Mouse (Mus musculus) embryonic facial prominence, embryonic 14.5 days (tissue): Measurements from ENCODE around the gene Bbip1. TPM values are rescaled to one million over a fixed set of nuclear protein-coding genes. Genes with fewer than 3 reads are reported as not detected.

Experiments used
- ATAC-seq: fragments of 200-750 bp; cut with Nextera tagmentation; 2 replicates; pipeline ENCODE4 v1.8.0; 2017; ENCODE audit warnings: low read depth, moderate number of reproducible peaks, moderate TSS enrichment
- DNase-seq: peaks from one replicate; pipeline ENCODE4 v3.0.0-alpha.2; 2015; ENCODE audit warnings: low spot score
- H3K27ac ChIP-seq: fragments of 300-500 bp; sonication (generic); replicated peaks from 2 replicates; pipeline ENCODE4 v1.5.1; 2014; ENCODE audit warnings: low read depth, mild to moderate bottlenecking, low read length, moderate library complexity
- H3K27me3 ChIP-seq: fragments of 300-500 bp; sonication (generic); replicated peaks from 2 replicates; pipeline ENCODE4 v1.6.1; 2014; ENCODE audit warnings: low read length; ENCODE audit not compliant: control insufficient read depth, insufficient read depth
- H3K36me3 ChIP-seq: fragments of 300-500 bp; sonication (generic); 2 replicates; pipeline ENCODE4 v1.6.1; 2014; ENCODE audit warnings: low read length, mixed read lengths; ENCODE audit not compliant: control insufficient read depth, insufficient read depth
- H3K4me1 ChIP-seq: fragments of 300-500 bp; sonication (generic); 2 replicates; pipeline ENCODE4 v1.6.1; 2014; ENCODE audit warnings: antibody characterized with exemption, low read length; ENCODE audit not compliant: control insufficient read depth, insufficient read depth
- H3K4me2 ChIP-seq: fragments of 300-500 bp; sonication (generic); 2 replicates; pipeline ENCODE4 v1.6.1; 2014; ENCODE audit warnings: low read depth, mild to moderate bottlenecking, low read length, moderate library complexity, mixed read lengths
- H3K4me3 ChIP-seq: fragments of 300-500 bp; sonication (generic); 2 replicates; pipeline ENCODE4 v1.5.1; 2014; ENCODE audit warnings: low read depth, mild to moderate bottlenecking, low read length
- H3K9ac ChIP-seq: fragments of 300-500 bp; sonication (generic); 2 replicates; pipeline ENCODE4 v1.6.1; 2014; ENCODE audit warnings: low read depth, mild to moderate bottlenecking, low read length, moderate library complexity, mixed read lengths
- H3K9me3 ChIP-seq: fragments of 300-500 bp; sonication (generic); 2 replicates; pipeline ENCODE4 v1.6.1; 2016; ENCODE audit warnings: low read length; ENCODE audit not compliant: control insufficient read depth
- WGBS: fragments of 180-500 bp; shearing (Covaris S2); extraction: QIAGEN DNeasy Blood & Tissue Kit; methylation state at CpG from one replicate; pipeline ENCODE4 v1.1.7; 2014; 5-methylcytosine and 5-hydroxymethylcytosine counted together
- polyA plus RNA-seq: library from polyadenylated mRNA; unstranded; fragments of >200 nt; fragmentation: Nextera tagmentation; extraction: Ambion mirVana; gene quantifications from 2 replicates; pipeline ENCODE4 v1.2.1, GENCODE M21; 2014

Bbip1 gene
- polyA plus RNA-seq, 1 experiment from 2014 or later = 93.6 TPM

DNA sequence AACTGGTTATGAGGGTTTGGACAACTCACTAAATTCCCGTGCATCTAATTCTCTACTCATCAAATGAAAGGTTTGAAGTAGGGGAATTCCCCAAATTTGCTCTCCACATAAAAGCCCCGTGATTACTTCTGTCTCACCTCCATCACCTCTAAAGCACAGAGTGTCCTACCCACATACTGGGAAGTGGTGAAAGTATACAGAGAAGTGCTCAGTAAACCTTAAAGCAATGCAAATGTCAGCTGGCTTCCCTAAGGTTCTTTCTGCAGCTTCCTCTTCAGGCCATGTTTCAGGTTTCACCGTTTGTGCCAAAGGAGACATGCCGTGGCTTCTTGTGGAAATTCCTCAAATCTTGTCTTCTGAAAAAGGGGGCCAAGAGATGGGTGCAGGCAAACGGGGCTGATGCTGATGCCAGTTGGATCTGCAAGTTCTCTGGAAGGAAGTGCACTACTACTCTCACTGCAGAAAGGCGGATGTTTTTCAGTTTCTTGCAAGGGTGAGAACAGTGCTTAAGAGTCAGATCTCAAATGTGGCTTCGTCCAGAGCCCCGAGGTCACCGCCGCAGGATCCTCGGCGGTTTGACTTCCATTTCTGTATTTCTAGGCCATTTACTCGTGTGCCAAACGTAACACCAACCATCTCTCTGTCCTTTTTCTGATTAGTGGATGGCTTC is 44.4 kb downstream of the Bbip1 start:
- ATAC-seq = no peak
- H3K4me2 ChIP-seq = no peak overlapping the region
- H3K27ac ChIP-seq = no peak overlapping the region
- no peaks in the 10 kb centered on the region for H3K9me3 ChIP-seq
- H3K36me3 ChIP-seq = no peaks in the 10 kb centered on the region
- no peak overlapping the region for H3K4me3 ChIP-seq
- 75% methylated on average over 14 of the region's 14 CpGs for WGBS
- no peak overlapping the region for H3K9ac ChIP-seq
- peaks cover 26% of the 10 kb centered on the region for H3K4me1 ChIP-seq
- H3K27me3 ChIP-seq = no peaks in the 10 kb centered on the region
- DNase-seq = no peak

DNA sequence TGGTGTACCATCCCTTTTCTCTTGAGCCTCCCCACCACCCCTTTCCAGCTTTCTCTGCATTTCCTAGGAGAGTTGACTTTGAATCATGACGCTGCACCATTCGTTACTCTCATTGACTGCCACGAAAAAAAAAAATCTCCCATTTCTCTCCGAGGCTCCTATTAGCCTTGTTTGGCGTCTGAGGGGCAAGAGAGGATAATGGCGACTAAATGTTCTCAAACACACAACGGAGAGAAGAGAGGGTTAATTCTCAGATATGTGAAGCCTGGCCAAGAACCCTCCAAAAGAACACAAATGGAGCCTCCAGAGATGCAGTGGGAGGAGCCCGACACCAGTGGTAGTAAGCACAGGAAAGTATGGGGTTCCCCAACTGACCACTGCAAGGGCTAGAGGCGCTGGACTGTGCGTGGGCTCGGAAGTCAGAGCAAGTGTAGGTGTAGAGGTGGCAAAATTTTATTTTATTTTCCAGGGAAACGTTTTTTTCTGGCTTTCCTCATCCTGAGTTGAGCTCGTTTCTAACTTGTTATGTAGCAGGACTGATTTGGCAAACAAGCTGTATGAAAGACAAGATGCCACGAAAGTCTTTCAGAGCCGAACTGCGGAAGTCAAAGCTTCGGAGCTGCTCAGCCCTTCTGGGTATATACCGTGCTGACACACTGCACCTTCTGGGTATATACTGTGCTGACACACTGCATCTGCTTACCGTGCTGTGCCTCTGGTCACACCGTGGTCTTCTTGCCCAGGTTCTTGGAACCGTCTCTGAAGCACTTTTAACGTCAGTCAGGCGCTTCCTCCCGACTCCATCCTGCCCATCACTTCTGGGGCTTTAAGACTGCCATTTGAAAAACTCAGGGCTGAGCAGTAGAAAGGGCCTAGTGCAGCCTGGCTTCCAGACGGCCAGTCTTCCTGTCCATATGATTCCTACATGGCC is 45.2 kb downstream of the Bbip1 start:
- Histone ChIP-seq H3K27ac (no peak overlapping the region), H3K4me1 (peaks cover 30% of the 10 kb centered on the region), H3K9me3 (no peaks in the 10 kb centered on the region), H3K4me3 (no peak overlapping the region), H3K4me2 (no peak overlapping the region), H3K36me3 (no peaks in the 10 kb centered on the region), H3K9ac (no peak overlapping the region), H3K27me3 (no peaks in the 10 kb centered on the region)
- WGBS = 79% methylated on average over 25 of the region's 25 CpGs
- DNase-seq = no peak
- no peak for ATAC-seq

DNA sequence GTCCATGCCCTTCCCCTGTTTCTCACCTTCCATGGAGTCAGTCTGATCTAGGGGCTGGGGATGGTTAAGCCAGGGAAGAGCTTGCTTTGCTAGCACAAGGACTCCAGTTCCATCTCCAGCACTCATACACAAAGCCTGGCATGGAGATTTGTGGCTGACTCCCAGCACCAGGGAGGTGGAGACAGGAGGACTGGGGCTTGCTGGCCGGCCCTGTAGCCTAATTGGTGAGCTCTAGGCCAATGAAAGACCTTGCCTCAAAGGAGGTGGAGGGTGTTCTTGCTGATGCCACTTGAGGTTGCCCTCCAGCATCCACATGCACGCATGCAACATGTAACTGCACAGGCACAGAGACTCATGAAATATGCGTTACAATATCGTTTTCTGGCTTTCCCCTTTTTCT is 45.9 kb downstream of the Bbip1 start:
- no peaks in the 10 kb centered on the region for H3K27me3 ChIP-seq
- peak overlapping the region; percentile 61 for H3K27ac ChIP-seq
- H3K4me3 ChIP-seq = no peak overlapping the region
- 70% methylated on average over 4 of the region's 4 CpGs for WGBS
- H3K4me1 ChIP-seq = peaks cover 38% of the 10 kb centered on the region
- no peaks in the 10 kb centered on the region for H3K9me3 ChIP-seq
- no peak overlapping the region for H3K9ac ChIP-seq
- no peaks in the 10 kb centered on the region for H3K36me3 ChIP-seq
- no peak overlapping the region for H3K4me2 ChIP-seq
- ATAC-seq (no peak), DNase-seq (no peak)

DNA sequence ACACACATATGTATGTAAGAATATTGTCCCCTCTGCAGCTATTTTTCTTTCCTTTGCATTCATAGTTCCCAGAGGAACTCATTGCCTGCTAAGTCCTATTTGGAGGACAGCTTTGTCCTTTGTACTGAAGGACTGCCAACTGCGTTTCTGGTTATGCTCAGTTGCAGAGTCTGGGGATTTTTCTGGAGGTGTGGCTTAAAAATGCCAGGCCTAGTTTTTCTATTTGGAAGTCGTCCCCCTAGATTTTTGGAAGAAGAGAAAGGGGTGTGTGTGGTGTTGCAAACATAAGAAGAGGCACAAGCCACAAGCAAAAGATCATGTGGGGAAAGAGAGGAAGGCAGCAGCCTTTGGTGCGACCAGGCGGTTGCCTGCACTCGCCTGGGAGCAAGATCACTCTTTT is 46.4 kb downstream of the Bbip1 start:
- Histone ChIP-seq H3K4me1 (peaks cover 42% of the 10 kb centered on the region), H3K36me3 (no peaks in the 10 kb centered on the region), H3K4me2 (no peak overlapping the region), H3K27me3 (no peaks in the 10 kb centered on the region), H3K9me3 (no peaks in the 10 kb centered on the region), H3K27ac (peak overlapping the region; percentile 61), H3K9ac (no peak overlapping the region), H3K4me3 (no peak overlapping the region)
- ATAC-seq (no peak), DNase-seq (peak; percentile 51)
- 62% methylated on average over 5 of the region's 5 CpGs for WGBS

DNA sequence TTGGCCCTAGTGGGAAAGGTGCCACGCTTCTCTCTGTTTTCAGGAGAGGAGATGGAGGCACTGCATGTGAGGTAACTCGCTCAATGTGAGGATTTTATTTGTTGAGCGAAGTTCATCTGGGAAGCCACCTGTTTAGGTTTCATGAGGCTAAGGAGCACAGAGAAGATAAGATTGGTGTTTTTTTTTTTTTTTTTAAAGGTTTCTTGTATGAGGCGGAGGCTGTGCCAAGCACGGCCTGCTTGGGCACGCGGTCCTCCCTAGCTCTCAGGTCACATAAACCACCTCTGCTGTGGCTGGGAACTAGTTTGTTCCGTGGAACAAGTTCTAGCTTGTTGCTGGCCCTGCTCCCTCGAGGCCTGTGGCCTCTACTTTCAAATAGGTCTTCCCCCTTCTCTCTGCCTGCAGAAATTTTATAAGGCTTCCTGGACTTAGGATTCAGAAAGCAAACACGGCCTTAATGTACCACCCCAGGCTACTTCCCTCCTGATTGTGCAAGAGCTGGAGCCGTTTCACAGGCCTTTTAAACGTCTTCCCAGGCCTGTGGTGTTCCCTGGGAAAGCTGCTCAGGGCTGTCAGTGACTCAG is 49.8 kb downstream of the Bbip1 start:
- no peak overlapping the region for H3K4me2 ChIP-seq
- 65% methylated on average over 12 of the region's 12 CpGs for WGBS
- H3K9me3 ChIP-seq = no peaks in the 10 kb centered on the region
- DNase-seq (peak; percentile 68), ATAC-seq (peak; percentile 58; the same call in 1 of the 2 replicates)
- H3K36me3 ChIP-seq = no peaks in the 10 kb centered on the region
- H3K9ac ChIP-seq = no peak overlapping the region
- H3K4me3 ChIP-seq = no peak overlapping the region
- H3K4me1 ChIP-seq = peaks cover 48% of the 10 kb centered on the region
- peak overlapping the region; percentile 88 for H3K27ac ChIP-seq
- no peaks in the 10 kb centered on the region for H3K27me3 ChIP-seq

DNA sequence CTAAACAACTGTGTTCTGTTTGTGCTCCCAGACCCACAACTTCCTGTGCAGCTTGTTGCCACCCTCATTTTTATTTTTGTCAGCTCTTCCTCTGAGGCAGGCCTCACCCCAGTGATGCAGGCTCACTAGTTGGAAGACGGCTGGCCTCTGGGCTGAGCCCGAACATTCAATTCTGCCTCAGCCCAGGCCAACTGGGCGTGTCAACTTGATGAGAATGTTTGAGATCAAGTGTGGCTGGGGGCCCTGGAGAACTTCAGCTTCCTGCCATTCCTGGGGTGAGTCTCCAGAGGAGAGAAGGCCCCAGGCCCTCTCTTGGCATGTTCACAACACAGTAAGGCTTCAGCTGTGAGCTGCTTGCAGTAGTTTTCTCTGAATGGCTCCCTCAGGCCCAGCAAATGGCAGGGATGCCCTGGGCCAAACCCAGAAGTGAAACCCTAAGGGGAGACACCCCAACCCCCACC is 50.7 kb downstream of the Bbip1 start:
- peaks cover 44% of the 10 kb centered on the region for H3K4me1 ChIP-seq
- H3K27ac ChIP-seq = peak overlapping the region; percentile 88
- no peak overlapping the region for H3K9ac ChIP-seq
- no peaks in the 10 kb centered on the region for H3K36me3 ChIP-seq
- H3K9me3 ChIP-seq = no peaks in the 10 kb centered on the region
- H3K4me2 ChIP-seq = peak overlapping the region; percentile 27; the same call in 1 of the 2 replicates
- no peak for ATAC-seq
- peak; percentile 62 for DNase-seq
- WGBS = 57% methylated on average over 3 of the region's 3 CpGs
- H3K4me3 ChIP-seq = no peak overlapping the region
- H3K27me3 ChIP-seq = no peaks in the 10 kb centered on the region

DNA sequence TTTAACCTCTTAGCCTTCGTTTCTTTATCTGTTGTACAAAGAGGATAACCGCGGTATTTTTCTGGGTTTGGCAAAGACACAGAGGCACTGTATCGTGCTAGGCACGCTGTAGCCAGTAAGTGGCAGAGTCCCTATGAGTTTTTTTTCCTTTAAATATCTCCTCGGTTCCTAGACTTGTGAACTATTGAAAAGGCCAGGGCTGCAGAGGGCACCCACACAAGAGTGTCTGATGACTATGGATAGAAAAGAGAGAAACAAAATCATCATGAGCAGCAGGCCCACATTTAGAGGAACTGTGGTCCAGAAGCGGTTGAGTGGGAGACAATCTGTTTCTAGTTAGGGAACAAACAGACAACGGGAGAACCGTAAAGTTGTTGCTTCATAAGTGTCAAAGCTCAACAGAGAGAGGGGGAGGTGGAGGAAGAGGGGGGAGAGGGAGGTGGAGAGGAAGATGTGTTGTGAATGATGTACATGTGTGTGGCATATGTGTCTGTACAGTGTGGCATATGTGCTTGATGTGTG is 51.5 kb downstream of the Bbip1 start:
- 32% methylated on average over 9 of the region's 9 CpGs for WGBS
- H3K9ac ChIP-seq = 0 out of 2 replicates have a peak overlapping the region, but pooled peaks have one; percentile 2
- peak overlapping the region; percentile 27 for H3K4me2 ChIP-seq

DNA sequence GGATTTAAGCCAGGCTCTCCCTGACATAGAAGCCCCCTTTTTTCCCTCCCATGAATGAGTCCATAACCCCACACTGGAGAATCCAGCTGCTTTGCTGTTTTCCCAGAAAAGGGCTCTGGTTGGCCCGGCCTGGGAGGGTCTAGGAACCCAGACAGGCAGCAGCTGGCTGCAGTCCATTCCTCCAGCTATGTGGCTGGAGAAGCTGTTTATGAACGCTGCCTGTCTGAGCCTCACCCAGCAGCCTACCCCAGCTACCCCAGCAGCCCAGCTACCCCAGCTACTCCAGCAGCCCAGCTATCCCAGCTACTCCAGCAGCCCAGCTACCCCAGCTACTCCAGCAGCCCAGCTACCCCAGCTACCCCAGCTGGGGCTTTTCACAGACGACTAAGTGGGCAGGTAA is 52.4 kb downstream of the Bbip1 start, which contains the start of gene Pdcd4:
Pdcd4 (plus strand) TSS at position 171 of the 400 bp plus-strand sequence.
- DNase-seq = peak; percentile 81
- Histone ChIP-seq H3K36me3 (no peaks in the 10 kb centered on the region), H3K4me3 (no peak within 1 kb of the TSS), H3K4me2 (peak within 1 kb of the TSS; percentile 27), H3K9ac (peak within 1 kb of the TSS; percentile 41), H3K4me1 (peaks cover 41% of the 10 kb centered on the region), H3K27ac (peak within 1 kb of the TSS; percentile 88), H3K9me3 (no peaks in the 10 kb centered on the region), H3K27me3 (no peaks in the 10 kb centered on the region)
- ATAC-seq = peak; percentile 70
- 19% methylated on average over 3 of the region's 3 CpGs for WGBS

More for the DNA sequence above, 51.5 kb downstream of the Bbip1 start:
- Histone ChIP-seq H3K4me3 (no peak overlapping the region), H3K27ac (peak overlapping the region; percentile 88), H3K4me1 (peaks cover 41% of the 10 kb centered on the region), H3K36me3 (no peaks in the 10 kb centered on the region), H3K9me3 (no peaks in the 10 kb centered on the region), H3K27me3 (no peaks in the 10 kb centered on the region)
- DNase-seq = peak; percentile 68
- ATAC-seq = no peak
